Mouse (Mus musculus): Measurements from ENCODE around the gene Trhr2. TPM values are rescaled to one million over a fixed set of nuclear protein-coding genes. Genes with fewer than 3 reads are reported as not detected.
A peak's percentile ranks its signal among the peaks of the same experiment; 100 is the strongest.

Gene Trhr2
- total and polyA plus RNA-seq, 2 experiments from 2014 or later, result 0.45 to 3.2 TPM

DNA sequence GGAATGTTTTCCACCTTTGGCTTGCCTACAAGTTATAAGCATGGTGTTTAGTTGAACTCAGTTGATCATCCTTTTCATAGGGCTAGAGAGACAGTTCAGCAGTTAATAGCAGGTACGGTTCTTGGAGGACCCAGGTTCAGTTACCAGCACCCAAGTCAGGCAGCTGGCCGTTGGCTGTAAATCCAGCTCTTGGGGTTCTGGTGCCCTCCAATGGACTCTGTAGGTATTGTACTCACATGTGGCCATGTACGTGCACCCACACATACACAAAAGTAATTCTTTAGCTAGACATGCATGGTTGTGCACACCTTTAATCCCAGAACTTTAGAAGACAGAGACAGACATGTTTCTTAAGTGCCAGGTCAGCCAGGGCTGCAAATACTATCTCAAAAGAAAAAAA is 28.8 kb upstream of the Trhr2 start:
- Histone ChIP-seq H3K27me3 (ENCODE audit: insufficient read depth, low read length) (no peaks in the 10 kb centered on the region), H3K9me3 (ENCODE audit: low read length) (no peaks in the 10 kb centered on the region), H3K27ac (no peak overlapping the region), H3K9ac (replicated peaks; ENCODE audit: low read length) (no peak overlapping the region), H3K4me1 (ENCODE audit: insufficient read depth, low read length) (no peaks in the 10 kb centered on the region), H3K4me3 (ENCODE audit: low read length) (no peak overlapping the region), H3K36me3 (ENCODE audit: insufficient read depth, low read length) (peaks cover 69% of the 10 kb centered on the region), H3K4me2 (ENCODE audit: low read depth, low read length) (no peak overlapping the region)
- ATAC-seq (no peak), DNase-seq (ENCODE audit: low spot score) (no peak)
- WGBS, result 88% methylated on average over 3 of the region's 3 CpGs
- TF ChIP-seq CTCF (IDR thresholded peaks at IDR 0.05; ENCODE audit: low read depth), result peak; percentile 30; the same call in 1 of the 2 replicates

DNA sequence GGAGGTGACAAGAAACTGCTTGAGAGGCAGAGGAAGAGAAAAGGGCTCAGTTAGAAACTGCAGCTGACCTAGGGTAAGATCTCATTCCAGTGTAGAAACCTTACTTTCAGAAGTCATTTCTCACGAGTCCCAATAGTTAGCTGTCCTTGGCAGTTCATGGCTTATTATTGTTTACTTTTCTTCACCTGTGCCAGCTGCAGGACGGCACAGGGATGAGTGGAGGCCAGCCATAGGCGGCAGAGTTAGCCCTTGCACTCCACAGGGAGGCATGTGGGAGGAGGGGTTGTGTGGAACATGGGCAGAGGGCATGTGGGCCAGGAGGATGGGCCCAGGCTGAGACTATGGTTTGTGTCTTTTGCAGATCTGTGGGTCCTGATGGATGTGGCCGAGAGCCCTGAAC is 22.5 kb upstream of the Trhr2 start:
- DNase-seq (ENCODE audit: low spot score), result no peak
- Histone ChIP-seq H3K27ac (no peak overlapping the region), H3K27me3 (ENCODE audit: insufficient read depth, low read length) (no peaks in the 10 kb centered on the region), H3K4me3 (ENCODE audit: low read length) (no peak overlapping the region), H3K4me2 (ENCODE audit: low read depth, low read length) (no peak overlapping the region), H3K9ac (replicated peaks; ENCODE audit: low read length) (no peak overlapping the region), H3K9me3 (ENCODE audit: low read length) (no peaks in the 10 kb centered on the region), H3K4me1 (ENCODE audit: insufficient read depth, low read length) (peaks cover 2% of the 10 kb centered on the region), H3K36me3 (ENCODE audit: insufficient read depth, low read length) (peaks cover 41% of the 10 kb centered on the region)
- whole genome bisulfite sequencing, result 82% methylated on average over 4 of the region's 4 CpGs
- TF ChIP-seq CTCF (IDR thresholded peaks at IDR 0.05; ENCODE audit: low read depth), result no peak
- no peak for ATAC-seq

DNA sequence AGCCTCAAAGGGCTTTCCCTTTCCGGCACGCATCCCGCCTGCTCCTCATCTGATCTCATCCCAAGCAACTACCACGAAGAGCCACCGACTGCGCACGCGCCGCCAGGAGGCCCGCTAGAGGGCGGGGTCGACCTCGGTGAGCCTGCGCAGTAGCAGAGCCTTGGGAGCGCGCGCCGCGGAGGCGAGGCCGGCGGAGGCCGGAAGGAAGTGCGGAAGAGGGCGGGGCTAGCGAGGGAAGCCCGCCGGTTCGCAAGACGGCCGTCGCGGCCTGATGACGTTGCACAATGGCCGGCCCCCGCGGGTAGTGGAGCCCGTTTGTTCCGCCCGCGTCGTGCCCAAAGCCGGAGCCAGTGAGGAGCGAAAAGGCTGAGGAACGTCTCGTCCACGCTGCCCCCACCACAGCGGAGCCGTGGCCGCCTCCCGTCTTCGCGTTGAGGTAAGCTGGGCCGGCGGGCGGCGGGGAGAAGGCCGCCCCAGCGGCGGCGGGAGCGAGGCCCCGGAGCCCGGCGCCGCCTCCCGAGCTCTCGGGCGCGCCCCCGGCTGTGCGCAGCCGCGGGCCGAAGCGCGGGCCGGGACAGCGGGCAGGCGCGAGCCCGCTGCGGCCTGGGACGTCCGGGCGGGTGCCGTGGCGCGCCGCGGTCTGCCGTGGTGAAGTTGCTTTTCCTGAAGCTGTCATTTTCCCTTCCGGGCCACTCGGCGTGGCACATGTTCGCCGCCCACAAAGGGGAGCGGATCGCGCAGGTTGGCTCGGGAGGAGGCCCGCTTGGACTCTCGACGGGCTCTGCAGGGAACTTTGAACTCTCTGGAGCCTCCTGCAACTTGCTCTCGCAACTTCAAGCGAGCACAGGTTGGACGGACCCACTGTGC is 16.1 kb upstream of the Trhr2 start, which contains the start of gene Zc3h18:
TSS of gene Zc3h18 (plus strand) at position 245 of the 867 bp plus-strand sequence.
- H3K27me3 ChIP-seq (ENCODE audit: insufficient read depth, low read length), result no peaks in the 10 kb centered on the region
- DNase-seq (ENCODE audit: low spot score), result peak; percentile 100

DNA sequence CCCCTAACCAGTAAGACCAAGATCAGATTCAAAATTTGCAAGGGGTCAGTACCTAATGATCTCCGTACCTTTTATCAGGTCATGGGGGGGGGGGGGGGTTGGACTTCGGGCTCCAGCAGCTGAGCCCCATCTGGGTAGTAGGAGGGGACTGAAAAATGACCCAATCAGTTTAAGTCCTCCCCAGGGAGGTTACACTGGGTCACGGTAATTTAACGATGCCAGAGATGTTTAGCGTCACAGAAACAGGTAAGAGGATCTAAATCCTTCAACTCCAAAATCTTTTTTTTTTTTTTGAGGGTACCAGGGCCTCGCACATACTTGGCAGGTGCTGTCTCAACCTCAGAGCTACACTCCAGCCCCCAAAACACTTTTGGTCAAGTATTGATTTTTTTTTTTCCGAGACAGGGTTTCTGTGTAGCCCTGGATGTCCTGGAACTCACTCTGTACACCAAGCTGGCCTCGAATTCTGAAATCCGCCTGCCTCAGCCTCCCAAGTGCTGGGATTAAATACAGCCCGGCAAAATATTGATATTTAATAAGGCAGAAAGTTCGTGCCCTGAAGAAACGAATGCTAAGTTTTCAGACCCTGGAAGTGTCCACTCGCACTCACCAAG is 15.3 kb upstream of the Trhr2 start:
- H3K9ac ChIP-seq (replicated peaks; ENCODE audit: low read length), result 0 out of 2 replicates have a peak overlapping the region, but pooled peaks have one; percentile 37
- H3K4me2 ChIP-seq (ENCODE audit: low read depth, low read length), result peak overlapping the region; percentile 51
- H3K9me3 ChIP-seq (ENCODE audit: low read length), result no peaks in the 10 kb centered on the region
- WGBS, result 26% methylated on average over 13 of the region's 13 CpGs
- ATAC-seq (peak; percentile 56), DNase-seq (ENCODE audit: low spot score) (no peak)
- H3K4me3 ChIP-seq (ENCODE audit: low read length), result peak overlapping the region; percentile 99
- no peaks in the 10 kb centered on the region for H3K36me3 ChIP-seq (ENCODE audit: insufficient read depth, low read length)
- no peaks in the 10 kb centered on the region for H3K27me3 ChIP-seq (ENCODE audit: insufficient read depth, low read length)
- peak overlapping the region; percentile 68 for H3K27ac ChIP-seq
- peaks cover 7% of the 10 kb centered on the region for H3K4me1 ChIP-seq (ENCODE audit: insufficient read depth, low read length)
- TF ChIP-seq CTCF (IDR thresholded peaks at IDR 0.05; ENCODE audit: low read depth), result no peak

More for the DNA sequence above, 16.1 kb upstream of the Trhr2 start, which contains the start of gene Zc3h18:
- no peaks in the 10 kb centered on the region for H3K9me3 ChIP-seq (ENCODE audit: low read length)
- peak within 1 kb of the TSS; percentile 97 for H3K27ac ChIP-seq
- peak; percentile 95 for ATAC-seq
- H3K4me3 ChIP-seq (ENCODE audit: low read length), result peak within 1 kb of the TSS; percentile 99
- TF ChIP-seq CTCF (IDR thresholded peaks at IDR 0.05; ENCODE audit: low read depth), result peak; percentile 56
- H3K4me2 ChIP-seq (ENCODE audit: low read depth, low read length), result peak within 1 kb of the TSS; percentile 90
- peaks cover 7% of the 10 kb centered on the region for H3K4me1 ChIP-seq (ENCODE audit: insufficient read depth, low read length)
- WGBS, result 2% methylated on average over 100 of the region's 107 CpGs
- peak within 1 kb of the TSS; percentile 89 for H3K9ac ChIP-seq (replicated peaks; ENCODE audit: low read length)
- no peaks in the 10 kb centered on the region for H3K36me3 ChIP-seq (ENCODE audit: insufficient read depth, low read length)

DNA sequence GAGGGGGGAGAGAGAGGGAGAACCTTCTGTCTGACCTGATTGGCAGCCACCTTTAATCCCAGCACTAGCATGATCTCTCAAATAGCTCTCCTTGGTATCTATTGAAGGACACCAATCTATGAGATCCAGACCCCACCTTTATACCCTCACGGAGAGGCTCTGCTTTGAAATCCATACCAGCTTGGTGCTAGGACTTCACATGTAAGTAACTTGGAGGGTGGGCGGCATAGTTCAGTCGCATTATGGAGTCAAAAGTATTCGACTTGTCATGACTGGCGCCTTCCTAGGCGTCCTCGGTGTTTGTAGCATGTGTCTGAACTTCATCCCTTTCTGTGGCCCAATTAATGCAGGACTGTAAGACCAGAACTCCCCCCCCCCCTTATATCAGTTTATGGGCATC is 14.8 kb upstream of the Trhr2 start:
- WGBS, result 95% methylated on average over 7 of the region's 7 CpGs
- Histone ChIP-seq H3K27ac (no peak overlapping the region), H3K4me3 (ENCODE audit: low read length) (no peak overlapping the region), H3K4me1 (ENCODE audit: insufficient read depth, low read length) (peaks cover 7% of the 10 kb centered on the region), H3K9ac (replicated peaks; ENCODE audit: low read length) (no peak overlapping the region), H3K27me3 (ENCODE audit: insufficient read depth, low read length) (no peaks in the 10 kb centered on the region), H3K9me3 (ENCODE audit: low read length) (no peaks in the 10 kb centered on the region), H3K36me3 (ENCODE audit: insufficient read depth, low read length) (no peaks in the 10 kb centered on the region), H3K4me2 (ENCODE audit: low read depth, low read length) (peak overlapping the region; percentile 51)
- DNase-seq (ENCODE audit: low spot score) (no peak), ATAC-seq (no peak)
- TF ChIP-seq CTCF (IDR thresholded peaks at IDR 0.05; ENCODE audit: low read depth), result no peak

DNA sequence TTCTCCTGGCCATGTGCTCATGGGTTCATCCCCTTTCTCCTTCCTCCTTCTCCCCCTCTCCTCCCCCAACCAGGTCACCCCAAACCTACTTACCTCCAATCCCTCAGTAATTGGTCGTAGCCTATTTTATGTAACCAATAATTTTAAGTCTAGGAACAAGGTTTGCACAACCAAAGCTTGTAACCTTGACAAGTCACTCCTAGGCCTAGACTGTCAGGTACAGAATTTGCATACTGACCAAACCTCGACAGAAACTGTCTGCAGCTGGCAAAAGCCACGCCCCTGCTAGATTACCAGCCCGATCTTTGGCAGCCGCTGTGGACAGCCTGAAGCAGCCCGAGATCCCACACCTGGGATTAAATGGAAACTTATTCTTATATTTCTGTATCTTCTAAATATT is 11.2 kb upstream of the Trhr2 start:
- Histone ChIP-seq H3K4me3 (ENCODE audit: low read length) (no peak overlapping the region), H3K9ac (replicated peaks; ENCODE audit: low read length) (no peak overlapping the region), H3K36me3 (ENCODE audit: insufficient read depth, low read length) (no peaks in the 10 kb centered on the region), H3K27ac (no peak overlapping the region), H3K9me3 (ENCODE audit: low read length) (no peaks in the 10 kb centered on the region), H3K4me1 (ENCODE audit: insufficient read depth, low read length) (no peaks in the 10 kb centered on the region; the same call in 1 of the 2 replicates), H3K4me2 (ENCODE audit: low read depth, low read length) (no peak overlapping the region), H3K27me3 (ENCODE audit: insufficient read depth, low read length) (no peaks in the 10 kb centered on the region)
- WGBS, result 68% methylated on average over 6 of the region's 6 CpGs
- ATAC-seq (no peak), DNase-seq (ENCODE audit: low spot score) (no peak)
- TF ChIP-seq CTCF (IDR thresholded peaks at IDR 0.05; ENCODE audit: low read depth), result no peak
